Mouse (Mus musculus) neural tube, embryonic 15.5 days (tissue): Measurements from ENCODE around the gene Prrg3. TPM values are rescaled to one million over a fixed set of nuclear protein-coding genes. Genes with fewer than 3 reads are reported as not detected.

ENCODE experiments used
- ATAC-seq: fragments of 200-750 bp; cut with Nextera tagmentation; 2 replicates; pipeline ENCODE4 v1.8.0; 2017; ENCODE audit warnings: mild to moderate bottlenecking, moderate TSS enrichment, moderate library complexity; ENCODE audit not compliant: low FRiP score
- H3K27ac ChIP-seq: fragments of 300-500 bp; sonication (generic); replicated peaks from 2 replicates; pipeline ENCODE4 v1.5.1; 2015; ENCODE audit warnings: mild to moderate bottlenecking, inconsistent platforms
- H3K27me3 ChIP-seq: fragments of 300-500 bp; sonication (generic); replicated peaks from 2 replicates; pipeline ENCODE4 v1.6.1; 2015; ENCODE audit warnings: inconsistent platforms
- H3K36me3 ChIP-seq: fragments of 300-500 bp; sonication (generic); 2 replicates; pipeline ENCODE4 v1.6.1; 2015; ENCODE audit warnings: inconsistent platforms
- H3K4me1 ChIP-seq: fragments of 300-500 bp; sonication (generic); 2 replicates; pipeline ENCODE4 v1.6.1; 2015; ENCODE audit warnings: inconsistent platforms
- H3K4me2 ChIP-seq: fragments of 300-500 bp; sonication (generic); 2 replicates; pipeline ENCODE4 v1.6.1; 2015; ENCODE audit warnings: inconsistent platforms, mild to moderate bottlenecking, moderate library complexity
- H3K4me3 ChIP-seq: fragments of 300-500 bp; sonication (generic); replicated peaks from 2 replicates; pipeline ENCODE4 v1.5.1; 2015; ENCODE audit warnings: mild to moderate bottlenecking, inconsistent platforms
- H3K9ac ChIP-seq: fragments of 300-500 bp; sonication (generic); replicated peaks from 2 replicates; pipeline ENCODE4 v1.6.1; 2015; ENCODE audit warnings: mild to moderate bottlenecking, inconsistent platforms
- H3K9me3 ChIP-seq: fragments of 300-500 bp; sonication (generic); replicated peaks from 2 replicates; pipeline ENCODE4 v1.6.1; 2016; ENCODE audit warnings: inconsistent platforms
- WGBS: fragments of 180-500 bp; shearing (Covaris S2); methylation state at CpG from one replicate; pipeline ENCODE4 v1.1.7; 2015; ENCODE audit warnings: mixed read lengths; 5-methylcytosine and 5-hydroxymethylcytosine counted together
- polyA plus RNA-seq: library from polyadenylated mRNA; unstranded; fragments of >200 nt; fragmentation: Nextera tagmentation; extraction: Ambion mirVana; gene quantifications from 2 replicates; pipeline ENCODE4 v1.2.1, GENCODE M21; 2015

The Prrg3 gene
- polyA plus RNA-seq, 1 experiment from 2014 or later = 11.7 TPM

- no peaks in the 10 kb centered on the region for H3K4me1 ChIP-seq
- ATAC-seq = no peak
- H3K4me2 ChIP-seq = no peak overlapping the region
- H3K36me3 ChIP-seq = no peaks in the 10 kb centered on the region
- no peak overlapping the region for H3K27ac ChIP-seq
- WGBS = 74% methylated on average over 1 of the region's 1 CpGs
- no peaks in the 10 kb centered on the region for H3K9me3 ChIP-seq
- no peaks in the 10 kb centered on the region for H3K27me3 ChIP-seq
- H3K9ac ChIP-seq = no peak overlapping the region
- no peak overlapping the region for H3K4me3 ChIP-seq
Observed at GRCm38 (mm10) chrX:71983775-71984174, 21.4 kb downstream of the Prrg3 start.

GRCm38 (mm10) chrX:71991549-71991948 lies 29.1 kb downstream of the Prrg3 start, which contains the start of gene Cnga2:
Cnga2 (plus strand) TSS chrX:71991849.
- no peak for ATAC-seq
- Histone ChIP-seq H3K27me3 (no peaks in the 10 kb centered on the region), H3K27ac (no peak within 1 kb of the TSS), H3K4me1 (no peaks in the 10 kb centered on the region), H3K9ac (no peak within 1 kb of the TSS), H3K9me3 (no peaks in the 10 kb centered on the region), H3K4me2 (no peak within 1 kb of the TSS), H3K4me3 (no peak within 1 kb of the TSS), H3K36me3 (no peaks in the 10 kb centered on the region)
- 89% methylated on average over 3 of the region's 3 CpGs for WGBS

GRCm38 (mm10) chrX:71995972-71996371 lies 33.5 kb downstream of the Prrg3 start:
- no peaks in the 10 kb centered on the region for H3K9me3 ChIP-seq
- no peak overlapping the region for H3K9ac ChIP-seq
- no peak overlapping the region for H3K4me2 ChIP-seq
- H3K27ac ChIP-seq = no peak overlapping the region
- no peaks in the 10 kb centered on the region for H3K36me3 ChIP-seq
- no peaks in the 10 kb centered on the region for H3K27me3 ChIP-seq
- no peaks in the 10 kb centered on the region for H3K4me1 ChIP-seq
- 78% methylated on average over 1 of the region's 1 CpGs for WGBS
- H3K4me3 ChIP-seq = no peak overlapping the region
- ATAC-seq = no peak

GRCm38 (mm10) chrX:72009930-72010329 lies 47.5 kb downstream of the Prrg3 start:
- ATAC-seq = no peak
- no peak overlapping the region for H3K4me2 ChIP-seq
- no peak overlapping the region for H3K27ac ChIP-seq
- H3K9me3 ChIP-seq = no peaks in the 10 kb centered on the region
- no peaks in the 10 kb centered on the region for H3K36me3 ChIP-seq
- H3K27me3 ChIP-seq = no peaks in the 10 kb centered on the region
- no peaks in the 10 kb centered on the region for H3K4me1 ChIP-seq
- H3K9ac ChIP-seq = no peak overlapping the region
- no peak overlapping the region for H3K4me3 ChIP-seq

- Histone ChIP-seq H3K4me3 (no peak overlapping the region), H3K4me1 (no peaks in the 10 kb centered on the region), H3K27ac (no peak overlapping the region), H3K9me3 (no peaks in the 10 kb centered on the region), H3K4me2 (no peak overlapping the region), H3K27me3 (no peaks in the 10 kb centered on the region), H3K36me3 (no peaks in the 10 kb centered on the region), H3K9ac (no peak overlapping the region)
- ATAC-seq = no peak
- 57% methylated on average over 9 of the region's 9 CpGs for WGBS
Observed at GRCm38 (mm10) chrX:72012236-72012635, 49.8 kb downstream of the Prrg3 start.

- Histone ChIP-seq H3K27ac (no peak overlapping the region), H3K36me3 (no peaks in the 10 kb centered on the region), H3K4me1 (no peaks in the 10 kb centered on the region), H3K4me3 (no peak overlapping the region), H3K4me2 (no peak overlapping the region), H3K9me3 (no peaks in the 10 kb centered on the region), H3K9ac (no peak overlapping the region), H3K27me3 (no peaks in the 10 kb centered on the region)
- WGBS = 24% methylated on average over 3 of the region's 3 CpGs
- no peak for ATAC-seq
Observed at GRCm38 (mm10) chrX:72012804-72013203, 50.4 kb downstream of the Prrg3 start.

- Histone ChIP-seq H3K9me3 (no peaks in the 10 kb centered on the region), H3K27me3 (no peaks in the 10 kb centered on the region), H3K9ac (no peak overlapping the region), H3K36me3 (no peaks in the 10 kb centered on the region), H3K4me3 (no peak overlapping the region), H3K4me1 (no peaks in the 10 kb centered on the region), H3K4me2 (no peak overlapping the region), H3K27ac (no peak overlapping the region)
- WGBS = 77% methylated on average over 1 of the region's 1 CpGs
- ATAC-seq = no peak
Observed at GRCm38 (mm10) chrX:72022241-72022640, 59.8 kb downstream of the Prrg3 start.

Other genes starting within 250 kb of the Prrg3 start
- gene Vma21, start 146.7 kb upstream of the Prrg3 start, polyA plus RNA-seq = 52.7 and 52.9 TPM in 2 replicates
- 0.18 and 0.27 TPM in 2 replicates for gene Gm1141, start 41.6 kb upstream of the Prrg3 start, polyA plus RNA-seq
- 0.23 TPM in 1 of 2 replicates, not detected in the other for gene Fate1, start 10.4 kb downstream of the Prrg3 start, polyA plus RNA-seq
- gene Cnga2, start 29.2 kb downstream of the Prrg3 start, polyA plus RNA-seq = 0.22 and 0.27 TPM in 2 replicates